Mouse (Mus musculus) heart, embryonic 16.5 days (tissue): Measurements from ENCODE around the gene Pnck. TPM values are rescaled to one million over a fixed set of nuclear protein-coding genes. Genes with fewer than 3 reads are reported as not detected.

Experiments used
- ATAC-seq: fragments of 200-750 bp; cut with Nextera tagmentation; replicated peaks from 2 replicates; pipeline ENCODE4 v1.8.0; 2017; ENCODE audit warnings: moderate number of reproducible peaks; ENCODE audit not compliant: insufficient read depth, low FRiP score; ENCODE audit errors: extremely low read depth
- H3K27ac ChIP-seq: fragments of 300-500 bp; sonication (generic); 2 replicates; pipeline ENCODE4 v1.5.1; 2014; ENCODE audit warnings: mild to moderate bottlenecking, low read length, control low read depth, moderate library complexity
- H3K27me3 ChIP-seq: fragments of 300-500 bp; sonication (generic); 2 replicates; pipeline ENCODE4 v1.6.1; 2014; ENCODE audit warnings: low read length, mixed read lengths; ENCODE audit not compliant: control insufficient read depth, insufficient read depth
- H3K36me3 ChIP-seq: fragments of 300-500 bp; sonication (generic); 2 replicates; pipeline ENCODE4 v1.6.1; 2014; ENCODE audit not compliant: control insufficient read depth, insufficient read depth
- H3K4me1 ChIP-seq: fragments of 300-500 bp; sonication (generic); 2 replicates; pipeline ENCODE4 v1.6.1; 2014; ENCODE audit warnings: low read length, mixed read lengths; ENCODE audit not compliant: control insufficient read depth, insufficient read depth
- H3K4me2 ChIP-seq: fragments of 300-500 bp; sonication (generic); 2 replicates; pipeline ENCODE4 v1.6.1; 2014; ENCODE audit warnings: low read depth, mild to moderate bottlenecking, control low read depth, low read length
- H3K4me3 ChIP-seq: fragments of 300-500 bp; sonication (generic); 2 replicates; pipeline ENCODE4 v1.5.1; 2014; ENCODE audit warnings: mild to moderate bottlenecking, control low read depth, low read length
- H3K9ac ChIP-seq: fragments of 300-500 bp; sonication (generic); 2 replicates; pipeline ENCODE4 v1.6.1; 2014; ENCODE audit warnings: low read length, control low read depth
- H3K9me3 ChIP-seq: fragments of 300-500 bp; sonication (generic); replicated peaks from 2 replicates; pipeline ENCODE4 v1.6.1; 2016; ENCODE audit warnings: low read length; ENCODE audit not compliant: control insufficient read depth
- WGBS: fragments of 180-500 bp; shearing (Covaris S2); extraction: QIAGEN DNeasy Blood & Tissue Kit; methylation state at CpG from one replicate; pipeline ENCODE4 v1.1.7; 2014; 5-methylcytosine and 5-hydroxymethylcytosine counted together
- polyA plus RNA-seq: library from polyadenylated mRNA; unstranded; fragments of >200 nt; fragmentation: Nextera tagmentation; extraction: Ambion mirVana; gene quantifications from 2 replicates; pipeline ENCODE4 v1.2.1, GENCODE M21; 2015

Gene Pnck
- polyA plus RNA-seq, 1 experiment from 2014 or later: 9.1 TPM

- no peaks in the 10 kb centered on the region for H3K9me3 ChIP-seq
- peak overlapping the region; percentile 72 for H3K4me3 ChIP-seq
- H3K4me2 ChIP-seq: peak overlapping the region; percentile 66
- peak overlapping the region; percentile 81 for H3K27ac ChIP-seq
- peak overlapping the region; percentile 87 for H3K9ac ChIP-seq
- H3K36me3 ChIP-seq: 0 out of 2 replicates have a peak, but pooled peaks cover 2% of the 10 kb centered on the region
- 24% methylated on average over 20 of the region's 20 CpGs for WGBS
- H3K27me3 ChIP-seq: no peaks in the 10 kb centered on the region; the same call in 1 of the 2 replicates
- peaks cover 9% of the 10 kb centered on the region; the same call in 1 of the 2 replicates for H3K4me1 ChIP-seq
- peak; percentile 21; the same call in 1 of the 2 replicates for ATAC-seq
These were observed 14.2 kb upstream of the Pnck start for GRCm38 (mm10) chrX:73673968-73674661.

GRCm38 (mm10) chrX:73673619-73673967 is 13.7 kb upstream of the Pnck start:
- 0 out of 2 replicates have a peak, but pooled peaks have one; percentile 2 for ATAC-seq
- Histone ChIP-seq H3K36me3 (0 out of 2 replicates have a peak, but pooled peaks cover 2% of the 10 kb centered on the region), H3K4me2 (peak overlapping the region; percentile 66), H3K9me3 (no peaks in the 10 kb centered on the region), H3K4me1 (peaks cover 9% of the 10 kb centered on the region; the same call in 1 of the 2 replicates), H3K27ac (peak overlapping the region; percentile 81), H3K9ac (peak overlapping the region; percentile 87), H3K4me3 (peak overlapping the region; percentile 72), H3K27me3 (no peaks in the 10 kb centered on the region; the same call in 1 of the 2 replicates)
- WGBS: 20% methylated on average over 32 of the region's 42 CpGs

GRCm38 (mm10) chrX:73672879-73673618 is 13.1 kb upstream of the Pnck start, which contains the start of gene Slc6a8:
Gene Slc6a8, plus strand, starts transcription at chrX:73673150.
- Histone ChIP-seq H3K9ac (peak within 1 kb of the TSS; percentile 87), H3K36me3 (no peaks in the 10 kb centered on the region), H3K9me3 (no peaks in the 10 kb centered on the region), H3K27me3 (no peaks in the 10 kb centered on the region; the same call in 1 of the 2 replicates), H3K27ac (peak within 1 kb of the TSS; percentile 81), H3K4me2 (peak within 1 kb of the TSS; percentile 66), H3K4me3 (peak within 1 kb of the TSS; percentile 72), H3K4me1 (peaks cover 9% of the 10 kb centered on the region; the same call in 1 of the 2 replicates)
- 11% methylated on average over 47 of the region's 72 CpGs for WGBS
- peak; percentile 77 for ATAC-seq

GRCm38 (mm10) chrX:73672031-73672431 is 12.1 kb upstream of the Pnck start:
- H3K4me3 ChIP-seq: no peak overlapping the region
- ATAC-seq: 0 out of 2 replicates have a peak, but pooled peaks have one; percentile 26
- no peak overlapping the region for H3K9ac ChIP-seq
- no peaks in the 10 kb centered on the region for H3K36me3 ChIP-seq
- H3K4me2 ChIP-seq: no peak overlapping the region
- no peaks in the 10 kb centered on the region; the same call in 1 of the 2 replicates for H3K27me3 ChIP-seq
- peaks cover 9% of the 10 kb centered on the region; the same call in 1 of the 2 replicates for H3K4me1 ChIP-seq
- H3K9me3 ChIP-seq: no peaks in the 10 kb centered on the region
- H3K27ac ChIP-seq: no peak overlapping the region
- WGBS: 59% methylated on average over 4 of the region's 4 CpGs

GRCm38 (mm10) chrX:73663143-73663542 is 3.2 kb upstream of the Pnck start:
- Histone ChIP-seq H3K9ac (no peak overlapping the region), H3K4me3 (no peak overlapping the region), H3K4me1 (no peaks in the 10 kb centered on the region; the same call in 1 of the 2 replicates), H3K27me3 (no peaks in the 10 kb centered on the region), H3K36me3 (no peaks in the 10 kb centered on the region), H3K4me2 (no peak overlapping the region), H3K27ac (no peak overlapping the region), H3K9me3 (0 out of 2 replicates have a peak, but pooled peaks cover 3% of the 10 kb centered on the region)
- no peak for ATAC-seq

GRCm38 (mm10) chrX:73660284-73660665 is 358 bp upstream of the Pnck start:
- H3K9ac ChIP-seq: peak overlapping the region; percentile 70
- WGBS: 80% methylated on average over 3 of the region's 3 CpGs
- no peaks in the 10 kb centered on the region for H3K27me3 ChIP-seq
- H3K4me2 ChIP-seq: peak overlapping the region; percentile 80
- H3K4me1 ChIP-seq: no peaks in the 10 kb centered on the region; the same call in 1 of the 2 replicates
- peak overlapping the region; percentile 57 for H3K4me3 ChIP-seq
- ATAC-seq: no peak
- H3K27ac ChIP-seq: no peak overlapping the region
- no peaks in the 10 kb centered on the region for H3K36me3 ChIP-seq
- H3K9me3 ChIP-seq: 0 out of 2 replicates have a peak, but pooled peaks cover 3% of the 10 kb centered on the region

GRCm38 (mm10) chrX:73658936-73659574 is 862 bp downstream of the Pnck start:
- H3K36me3 ChIP-seq: no peaks in the 10 kb centered on the region
- H3K27ac ChIP-seq: no peak overlapping the region
- WGBS: 57% methylated on average over 13 of the region's 13 CpGs
- 0 out of 2 replicates have a peak, but pooled peaks cover 3% of the 10 kb centered on the region for H3K9me3 ChIP-seq
- H3K4me1 ChIP-seq: no peaks in the 10 kb centered on the region; the same call in 1 of the 2 replicates
- H3K27me3 ChIP-seq: no peaks in the 10 kb centered on the region
- ATAC-seq: peak; percentile 35; the same call in 1 of the 2 replicates
- H3K9ac ChIP-seq: no peak overlapping the region
- peak overlapping the region; percentile 80 for H3K4me2 ChIP-seq
- peak overlapping the region; percentile 57 for H3K4me3 ChIP-seq

- Histone ChIP-seq H3K27ac (no peak overlapping the region), H3K4me2 (no peak overlapping the region), H3K4me1 (no peaks in the 10 kb centered on the region; the same call in 1 of the 2 replicates), H3K27me3 (no peaks in the 10 kb centered on the region), H3K36me3 (no peaks in the 10 kb centered on the region), H3K9me3 (0 out of 2 replicates have a peak, but pooled peaks cover 3% of the 10 kb centered on the region), H3K9ac (no peak overlapping the region), H3K4me3 (no peak overlapping the region)
- WGBS: 48% methylated on average over 7 of the region's 7 CpGs
- no peak for ATAC-seq
These were observed 1.5 kb downstream of the Pnck start for GRCm38 (mm10) chrX:73658391-73658790.
